Mouse (Mus musculus) splenic B cell, adult 2 months (primary cell): ENCODE data around the gene Sept9.

ENCODE experiments used
- DNase-seq: peaks from one replicate; pipeline ENCODE4 v3.0.0-alpha.2; 2011; ENCODE audit warnings: low read depth, low spot score
- H3K27me3 ChIP-seq: 2 replicates; pipeline ENCODE4 v1.6.1; 2012; ENCODE audit warnings: mild to moderate bottlenecking, low read length, moderate library complexity, mixed read lengths; ENCODE audit not compliant: control insufficient read depth, poor library complexity, insufficient read depth, severe bottlenecking
- H3K36me3 ChIP-seq: 2 replicates; pipeline ENCODE4 v1.6.1; 2012; ENCODE audit warnings: mild to moderate bottlenecking, low read length, moderate library complexity, mixed read lengths; ENCODE audit not compliant: control insufficient read depth, poor library complexity, insufficient read depth, severe bottlenecking

Gene Sept9

GRCm38 (mm10) chr11:117283889-117284450 lies 84.5 kb downstream of the Sept9 start:
- DNase-seq: no peak
- H3K36me3 ChIP-seq: no peaks in the 10 kb centered on the region
- H3K27me3 ChIP-seq: no peaks in the 10 kb centered on the region

DNA sequence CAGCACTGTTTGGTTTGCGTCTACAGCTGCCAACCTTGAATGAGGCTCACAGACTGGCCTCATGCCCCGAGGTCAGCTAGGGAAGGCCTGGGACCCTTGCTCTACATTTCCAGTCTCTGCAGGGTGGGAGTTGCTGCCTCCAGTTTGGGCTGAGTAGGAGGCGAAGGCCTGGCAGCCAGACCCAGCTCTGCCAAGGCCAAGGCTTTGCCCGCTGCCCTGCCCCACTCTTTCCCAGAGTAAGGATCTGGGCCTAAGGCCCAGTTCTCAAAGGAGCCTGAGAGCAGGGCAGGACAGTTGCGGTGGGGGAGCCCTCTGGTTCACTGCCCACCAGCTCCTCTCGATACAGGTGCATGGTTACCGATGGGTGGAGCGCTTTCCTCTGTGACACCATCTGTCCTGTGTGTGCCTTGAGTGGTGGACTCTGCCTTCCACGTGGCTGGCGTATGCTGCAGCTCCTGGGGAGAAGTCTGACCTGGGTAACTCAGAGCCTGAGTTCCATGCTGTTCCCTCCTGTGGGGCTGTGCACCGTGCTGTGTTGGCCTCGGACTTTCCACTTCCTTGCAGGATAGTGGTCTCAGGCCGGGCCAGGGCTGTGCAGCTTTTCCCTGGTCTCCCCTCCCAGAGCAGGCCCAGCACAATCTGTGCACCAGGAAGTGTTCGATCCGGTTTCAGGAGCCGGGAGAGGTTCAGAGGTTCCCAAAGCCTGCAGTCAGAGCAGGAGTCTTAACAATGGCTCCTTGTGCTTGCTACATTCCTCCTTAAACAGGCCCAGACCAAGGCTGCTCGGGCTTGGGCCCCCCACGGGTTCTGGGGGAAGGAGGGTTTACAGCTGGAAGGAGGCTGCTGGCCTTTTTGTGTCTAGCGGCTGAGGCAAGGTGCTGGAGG lies 85.5 kb downstream of the Sept9 start:
- H3K36me3 ChIP-seq: no peaks in the 10 kb centered on the region
- no peaks in the 10 kb centered on the region for H3K27me3 ChIP-seq
- no peak for DNase-seq

GRCm38 (mm10) chr11:117285606-117285931 lies 86.1 kb downstream of the Sept9 start:
- H3K27me3 ChIP-seq: no peaks in the 10 kb centered on the region
- no peaks in the 10 kb centered on the region for H3K36me3 ChIP-seq
- DNase-seq: no peak

DNA sequence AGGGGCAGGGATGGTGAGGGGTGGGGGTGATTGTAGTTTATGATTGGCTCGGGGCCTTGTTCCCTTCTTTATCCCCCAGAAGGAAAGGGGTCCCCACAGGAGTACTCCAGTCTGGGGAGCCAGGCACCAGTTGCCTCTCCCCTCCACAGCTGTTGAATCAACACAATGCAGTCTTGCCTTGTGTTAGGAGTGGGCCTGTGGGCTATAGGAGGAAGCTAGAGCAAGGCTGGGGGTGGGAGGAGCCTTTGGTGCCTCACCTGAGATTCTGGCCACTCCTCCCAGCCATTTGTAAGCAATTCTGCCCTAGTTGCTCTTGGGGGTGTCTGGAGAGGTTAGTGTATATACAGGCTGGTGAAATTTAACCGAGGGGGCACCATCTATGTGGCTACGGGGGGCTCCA lies 88.3 kb downstream of the Sept9 start:
- H3K27me3 ChIP-seq: no peaks in the 10 kb centered on the region
- no peaks in the 10 kb centered on the region for H3K36me3 ChIP-seq
- DNase-seq: no peak

- DNase-seq: no peak
Observed at GRCm38 (mm10) chr11:117288765-117289164, 89.3 kb downstream of the Sept9 start.

GRCm38 (mm10) chr11:117291271-117292059 lies 92.0 kb downstream of the Sept9 start:
- H3K27me3 ChIP-seq: no peaks in the 10 kb centered on the region
- DNase-seq: no peak
- no peaks in the 10 kb centered on the region; the same call in 1 of the 2 replicates for H3K36me3 ChIP-seq

More at GRCm38 (mm10) chr11:117288765-117289164, 89.3 kb downstream of the Sept9 start:
- Histone ChIP-seq H3K36me3 (no peaks in the 10 kb centered on the region), H3K27me3 (no peaks in the 10 kb centered on the region)

DNA sequence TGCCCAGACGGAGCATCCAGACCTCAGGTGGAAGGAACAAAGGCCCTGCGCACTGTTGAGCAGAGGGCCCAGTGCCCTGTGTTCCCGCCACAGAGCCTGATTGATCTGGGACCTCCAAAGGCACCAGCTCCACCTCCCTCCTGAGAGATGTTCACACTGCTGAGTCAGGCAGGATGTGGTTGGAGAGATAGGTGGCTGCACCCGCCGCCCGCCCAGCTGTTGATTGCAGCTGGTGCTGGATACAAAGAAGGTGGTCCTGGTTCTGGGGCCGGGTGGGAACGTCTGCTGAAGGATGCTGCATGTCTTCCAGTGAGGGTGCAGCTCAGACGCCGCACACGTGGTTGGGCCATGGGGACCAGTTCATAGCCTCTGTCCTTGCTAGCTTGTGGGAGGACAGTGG lies 93.0 kb downstream of the Sept9 start:
- no peaks in the 10 kb centered on the region; the same call in 1 of the 2 replicates for H3K36me3 ChIP-seq
- no peaks in the 10 kb centered on the region for H3K27me3 ChIP-seq
- peak; percentile 27 for DNase-seq

- H3K36me3 ChIP-seq: no peaks in the 10 kb centered on the region; the same call in 1 of the 2 replicates
- no peak for DNase-seq
- no peaks in the 10 kb centered on the region for H3K27me3 ChIP-seq
Observed at GRCm38 (mm10) chr11:117295266-117295665, 95.8 kb downstream of the Sept9 start.

DNA sequence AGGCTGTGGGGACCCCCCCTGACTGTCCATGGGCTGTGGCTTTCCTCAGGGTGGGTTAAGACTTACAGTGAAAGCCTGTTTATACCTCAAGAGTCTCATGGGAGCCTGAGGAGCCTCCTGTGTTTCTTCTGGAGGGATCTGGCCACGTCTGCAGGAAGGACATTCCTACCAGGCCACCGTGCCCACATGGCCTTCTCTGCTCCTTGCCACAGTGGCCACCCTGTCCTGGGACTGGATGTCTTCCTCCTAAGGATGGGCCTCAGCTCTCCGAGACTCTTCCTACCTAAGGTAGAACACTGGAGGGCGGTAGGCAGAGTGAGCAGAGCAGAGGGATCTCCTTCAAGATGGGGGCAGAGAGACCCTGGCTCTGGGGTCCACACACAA lies 96.6 kb downstream of the Sept9 start:
- no peak for DNase-seq

GRCm38 (mm10) chr11:117296500-117297189 lies 97.2 kb downstream of the Sept9 start:
- DNase-seq: no peak
- no peaks in the 10 kb centered on the region; the same call in 1 of the 2 replicates for H3K36me3 ChIP-seq
- no peaks in the 10 kb centered on the region for H3K27me3 ChIP-seq

More for the DNA sequence above, 96.6 kb downstream of the Sept9 start:
- H3K27me3 ChIP-seq: no peaks in the 10 kb centered on the region
- no peaks in the 10 kb centered on the region; the same call in 1 of the 2 replicates for H3K36me3 ChIP-seq

- Histone ChIP-seq H3K36me3 (no peaks in the 10 kb centered on the region; the same call in 1 of the 2 replicates), H3K27me3 (no peaks in the 10 kb centered on the region)
- DNase-seq: no peak
Observed at GRCm38 (mm10) chr11:117297190-117297829, 97.8 kb downstream of the Sept9 start.

DNA sequence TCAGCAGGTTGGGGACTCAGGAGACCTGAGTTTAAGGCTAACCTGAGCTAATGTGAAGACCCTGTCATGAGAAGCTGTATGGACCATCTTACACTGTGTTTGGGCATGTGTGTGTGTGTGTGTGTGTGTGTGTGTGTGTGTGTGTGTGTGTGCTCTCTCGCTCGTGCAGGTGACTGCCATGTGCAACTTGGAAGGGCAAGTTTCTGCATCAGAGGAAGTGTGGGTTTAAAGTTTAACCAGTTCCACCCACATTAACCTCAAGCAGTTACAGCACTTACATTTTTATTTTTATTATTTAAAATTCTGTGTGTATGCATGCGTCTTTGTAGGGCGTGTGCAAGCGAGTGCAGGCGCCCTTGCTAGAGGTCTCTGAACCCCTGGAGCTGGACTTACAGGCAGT lies 100.3 kb downstream of the Sept9 start:
- Histone ChIP-seq H3K36me3 (no peaks in the 10 kb centered on the region), H3K27me3 (no peaks in the 10 kb centered on the region)
- no peak for DNase-seq

- DNase-seq: peak; percentile 58
- H3K36me3 ChIP-seq: no peaks in the 10 kb centered on the region
- no peaks in the 10 kb centered on the region for H3K27me3 ChIP-seq
Observed at GRCm38 (mm10) chr11:117300809-117301208, 101.3 kb downstream of the Sept9 start.

DNA sequence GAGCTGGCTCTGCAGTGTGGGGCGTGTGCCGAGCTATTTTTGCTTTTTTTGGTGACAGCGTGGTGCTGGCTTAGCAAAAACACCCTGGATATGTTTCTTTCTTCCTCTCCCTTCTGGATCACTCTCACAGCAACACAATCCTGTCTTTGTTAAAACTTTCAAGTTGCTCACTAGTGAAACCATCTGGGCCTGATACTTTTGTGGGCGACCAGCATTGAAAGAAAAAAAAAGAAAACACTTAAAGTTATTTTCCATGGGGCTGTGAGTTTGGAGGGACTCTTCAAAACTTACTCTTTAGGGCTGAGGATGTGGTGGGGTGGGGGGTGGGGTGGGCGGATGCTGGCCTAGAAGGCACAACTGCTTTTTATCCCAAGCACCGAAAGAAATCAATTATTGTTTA lies 102.3 kb downstream of the Sept9 start:
- no peaks in the 10 kb centered on the region for H3K27me3 ChIP-seq
- no peaks in the 10 kb centered on the region for H3K36me3 ChIP-seq
- no peak for DNase-seq
